Comparison of ENCODE assay signal across 8 mouse cellular contexts in the genomic region with DNA sequence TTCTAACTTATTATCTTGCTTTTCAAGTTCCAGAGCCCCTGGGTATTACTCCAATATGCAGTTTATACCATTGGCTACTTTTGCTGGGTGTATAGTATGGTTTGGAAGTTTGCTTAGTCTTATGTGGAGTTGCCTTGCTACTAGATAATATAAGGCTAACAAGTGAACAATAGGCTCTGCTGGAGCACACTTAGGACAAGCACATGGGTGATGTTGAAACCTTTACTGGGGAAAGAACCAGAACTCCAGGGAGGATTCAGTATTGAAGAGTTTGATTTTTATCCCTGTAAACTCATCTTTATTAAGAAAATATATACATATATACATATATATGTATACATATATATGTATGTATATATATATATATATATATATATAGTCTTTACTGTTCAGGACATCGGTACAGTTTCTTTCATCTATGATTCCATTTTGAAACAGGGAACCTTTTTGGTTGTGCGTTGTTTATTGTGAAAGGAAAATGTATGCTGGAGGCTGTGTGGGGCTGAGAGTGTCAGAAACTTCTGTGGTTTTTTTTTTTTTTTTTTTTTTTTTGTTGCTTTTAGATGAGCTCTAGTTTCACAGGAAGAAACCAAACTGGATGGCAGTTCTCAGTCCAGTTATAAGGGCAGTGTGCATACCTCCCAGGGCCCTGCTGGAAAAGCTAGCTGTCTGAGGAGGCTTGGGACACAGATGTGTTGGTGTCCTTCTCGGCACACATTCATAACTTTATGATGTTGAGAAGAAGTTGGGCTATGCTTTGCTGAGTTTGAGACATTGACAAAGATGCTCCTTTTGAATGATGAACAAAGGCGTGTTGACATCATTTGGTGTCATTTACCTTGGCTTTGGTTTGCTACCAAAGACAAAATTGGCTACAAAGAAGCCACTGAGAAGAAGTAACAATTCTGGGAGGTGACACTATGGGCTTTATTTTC. TPM values are rescaled to one million over a fixed set of nuclear protein-coding genes. Genes with fewer than 3 reads are reported as not detected.
A peak's percentile ranks its signal among the peaks of the same experiment; 100 is the strongest.
DNase-seq lines count a peak whose midpoint lies in the region; ATAC-seq and TF ChIP-seq lines count a peak whose summit lies in the region.

No protein-coding gene starts in this region.

- ATAC-seq in neural tube, embryonic 11.5 days (ENCODE audit: insufficient read depth, low FRiP score, low TSS enrichment), result no peak
- no peak for ATAC-seq in limb, embryonic 14.5 days (ENCODE audit: low FRiP score, low read depth)

- peak overlapping the region; percentile 85 for H3K4me3 ChIP-seq in gastrocnemius, adult 2 months
- H3K4me3 ChIP-seq in neural tube, embryonic 11.5 days (ENCODE audit: low read depth, low read length), result peak overlapping the region; percentile 87
- peak overlapping the region; percentile 89 for H3K4me3 ChIP-seq in limb, embryonic 14.5 days (replicated peaks; ENCODE audit: low read length)

- peaks cover 8% of the 10 kb centered on the region; the same call in 1 of the 2 replicates for H3K4me1 ChIP-seq in neural tube, embryonic 11.5 days (ENCODE audit: control insufficient read depth, insufficient read depth, low read length)
- peaks cover 30% of the 10 kb centered on the region for H3K4me1 ChIP-seq in limb, embryonic 14.5 days (ENCODE audit: control insufficient read depth, insufficient read depth, low read length)

- H3K9ac ChIP-seq in neural tube, embryonic 11.5 days (ENCODE audit: low read length), result no peak overlapping the region
- H3K9ac ChIP-seq in limb, embryonic 14.5 days (ENCODE audit: low read depth, low read length, severe bottlenecking), result no peak overlapping the region

- H3K9me3 ChIP-seq in neural tube, embryonic 11.5 days (ENCODE audit: control insufficient read depth, low read length), result no peaks in the 10 kb centered on the region
- no peaks in the 10 kb centered on the region for H3K9me3 ChIP-seq in limb, embryonic 14.5 days (ENCODE audit: control insufficient read depth, low read length)

- no peak for DNase-seq in gastrocnemius, adult 2 months
- no peak for DNase-seq in gastrocnemius, postnatal 14 days
- DNase-seq in neural tube, embryonic 11.5 days (ENCODE audit: low spot score), result no peak
- DNase-seq in neural tube, embryonic 10.5 days (ENCODE audit: extremely low spot score, low spot score), result no peak
- no peak for DNase-seq in limb, embryonic 14.5 days (ENCODE audit: low spot score)
- no peak for DNase-seq in adrenal gland, postnatal 25 days
- no peak for DNase-seq in testis, postnatal 10 days (ENCODE audit: low spot score)
- DNase-seq in adrenal gland, postnatal 10 days, result no peak

- no peak for TF ChIP-seq POLR2A in limb, embryonic 14.5 days (IDR thresholded peaks at IDR 0.05; ENCODE audit: borderline replicate concordance, extremely low read depth, insufficient read depth, insufficient read length)

- WGBS in neural tube, embryonic 11.5 days, result 91% methylated on average over 4 of the region's 4 CpGs
- 92% methylated on average over 4 of the region's 4 CpGs for WGBS in limb, embryonic 14.5 days

- H3K27me3 ChIP-seq in neural tube, embryonic 11.5 days (ENCODE audit: control insufficient read depth, insufficient read depth, low read length), result no peaks in the 10 kb centered on the region
- H3K27me3 ChIP-seq in limb, embryonic 14.5 days (ENCODE audit: control insufficient read depth, insufficient read depth, low read length), result no peaks in the 10 kb centered on the region

- intact Hi-C loops in gastrocnemius, adult 2 months (cut with DNase I), result loop anchor here (2.0 to 5.0 kb wide), 3 partner anchors 44 to 149 kb away; no protein-coding TSS in a partner anchor
- intact Hi-C loops in gastrocnemius, postnatal 14 days (cut with DNase I; ENCODE audit: low total_unique reads), result no loop called here

- no peak for TF ChIP-seq CTCF in gastrocnemius, adult 2 months (IDR thresholded peaks at IDR 0.05)

- peak overlapping the region; percentile 50 for H3K4me2 ChIP-seq in neural tube, embryonic 11.5 days (ENCODE audit: low read depth)
- peak overlapping the region; percentile 61 for H3K4me2 ChIP-seq in limb, embryonic 14.5 days (replicated peaks; ENCODE audit: low read depth, low read length, severe bottlenecking)

- 0 out of 2 replicates have a peak, but pooled peaks cover 2% of the 10 kb centered on the region for H3K36me3 ChIP-seq in neural tube, embryonic 11.5 days (ENCODE audit: control insufficient read depth, insufficient read depth, low read length)
- peaks cover 7% of the 10 kb centered on the region for H3K36me3 ChIP-seq in limb, embryonic 14.5 days (ENCODE audit: control insufficient read depth, insufficient read depth, low read length)

- peak overlapping the region; percentile 98 for H3K27ac ChIP-seq in gastrocnemius, adult 2 months
- H3K27ac ChIP-seq in neural tube, embryonic 11.5 days (ENCODE audit: low read depth, low read length), result no peak overlapping the region
- H3K27ac ChIP-seq in limb, embryonic 14.5 days (replicated peaks; ENCODE audit: low read depth, low read length), result no peak overlapping the region

RNA-seq across cellular contexts. Expression of a gene that starts 2.6 kb away (rescaled TPM):
- total RNA-seq in gastrocnemius, adult 2 months (2021), result 10 to 100 TPM; 15.1 to 16.2 TPM
- total RNA-seq in gastrocnemius, postnatal 14 days (2021), result 10 to 100 TPM; 10.4 to 19.2 TPM
- polyA plus RNA-seq in neural tube, embryonic 11.5 days (2014; fragmentation: Nextera tagmentation; extraction: Ambion mirVana), result 41.7 and 43.2 TPM in 2 replicates
- 23.7 and 28.4 TPM in 2 replicates for polyA plus RNA-seq in limb, embryonic 14.5 days (2012; rRNA removed)
- polyA plus RNA-seq in limb, embryonic 14.5 days (2014; fragmentation: Nextera tagmentation; extraction: Ambion mirVana), result 16.9 and 17.5 TPM in 2 replicates
- total RNA-seq in adrenal gland, postnatal 25 days (2021), result 28.5 and 29.7 TPM in 2 replicates
- 10 to 100 TPM; 25.1 to 27.0 TPM for total RNA-seq in adrenal gland, postnatal 10 days (2021)
